Mouse (Mus musculus): ENCODE data around the gene Tdg.

DNA sequence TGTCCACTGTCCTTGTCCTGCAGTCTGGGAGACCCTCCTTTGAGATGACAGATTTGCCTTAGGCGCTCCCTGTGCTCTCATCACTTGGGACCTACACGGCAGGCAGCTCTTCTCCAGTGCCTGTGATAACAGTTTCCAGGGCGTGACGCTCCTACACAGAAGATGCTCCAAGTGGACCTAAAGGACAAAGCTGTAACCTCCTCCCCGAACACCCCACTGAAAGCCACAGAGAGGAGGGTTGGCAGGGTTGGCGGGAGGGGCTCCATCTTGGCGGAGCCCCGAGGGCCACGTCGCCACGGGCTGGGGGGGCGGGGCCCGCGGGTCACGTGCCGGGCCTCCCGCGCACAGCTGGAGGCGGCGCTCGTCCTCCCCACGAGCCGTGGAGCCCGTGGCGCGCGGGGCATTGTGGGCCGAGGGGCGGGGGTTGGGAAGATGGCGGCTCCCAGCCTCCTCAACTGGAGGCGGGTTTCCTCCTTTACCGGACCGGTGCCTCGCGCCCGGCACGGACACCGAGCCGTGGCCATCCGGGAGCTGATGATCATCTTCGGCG, 69.2 kb downstream of the Tdg start:
- TF ChIP-seq TAL1 (conservative IDR thresholded peaks at IDR 0.05; ENCODE audit: low read depth, low read length) (no peak), CTCF (IDR thresholded peaks at IDR 0.05; ENCODE audit: low read depth, low read length) (no peak), GATA1 (IDR thresholded peaks at IDR 0.05; ENCODE audit: borderline replicate concordance, low read length) (no peak), GATA2 (IDR thresholded peaks at IDR 0.05; ENCODE audit: borderline replicate concordance, low read depth, low read length) (no peak)

All from G1E (cell line).